Mouse (Mus musculus): ENCODE results near the gene Cyp27a1. TPM values are rescaled to one million over a fixed set of nuclear protein-coding genes. Genes with fewer than 3 reads are reported as not detected.

Gene Cyp27a1
- polyA plus RNA-seq, 1 experiment from 2014 or later = 16.3 TPM

GRCm38 (mm10) chr1:74771931-74772620 lies 58.7 kb downstream of the Cyp27a1 start:
- no peaks in the 10 kb centered on the region for H3K9me3 ChIP-seq (ENCODE audit: control insufficient read depth, low read length)
- no peak overlapping the region for H3K27ac ChIP-seq (replicated peaks in 1 of 2; ENCODE audit: control insufficient read depth in 1 of 2, insufficient read depth in 1 of 2, low read depth in 2 of 2, low read length in 2 of 2)
- H3K9ac ChIP-seq (ENCODE audit: low read length) = peak overlapping the region; percentile 22; the same call in 1 of the 2 replicates
- H3K36me3 ChIP-seq (ENCODE audit: control insufficient read depth, insufficient read depth, low read length) = no peaks in the 10 kb centered on the region
- H3K4me2 ChIP-seq (ENCODE audit: low read length) = peak overlapping the region; percentile 86
- peak overlapping the region; percentile 38 to 48 for H3K4me3 ChIP-seq (ENCODE audit: control insufficient read depth in 1 of 2, insufficient read depth in 1 of 2, low read depth in 1 of 2, low read length in 2 of 2)
- peaks cover 80% of the 10 kb centered on the region for H3K27me3 ChIP-seq (ENCODE audit: control insufficient read depth, insufficient read depth, low read length)
- ATAC-seq (ENCODE audit: insufficient number of reproducible peaks, insufficient read depth, low FRiP score, low read depth) = no peak
- 2% methylated on average over 50 of the region's 51 CpGs for WGBS
- peaks cover 12 to 19% of the 10 kb centered on the region in 2 experiments; a peak in 3 of 4 replicates for H3K4me1 ChIP-seq (ENCODE audit: control insufficient read depth in 2 of 2, insufficient read depth in 2 of 2, low read length in 2 of 2)

GRCm38 (mm10) chr1:74773136-74773535 lies 59.8 kb downstream of the Cyp27a1 start:
- peaks cover 79% of the 10 kb centered on the region for H3K27me3 ChIP-seq (ENCODE audit: control insufficient read depth, insufficient read depth, low read length)
- peak overlapping the region; percentile 7 to 48; a peak in 3 of 4 replicates for H3K4me3 ChIP-seq (ENCODE audit: control insufficient read depth in 1 of 2, insufficient read depth in 1 of 2, low read depth in 1 of 2, low read length in 2 of 2)
- WGBS = under 1% methylated on average over 15 of the region's 15 CpGs
- no peak overlapping the region for H3K27ac ChIP-seq (replicated peaks in 1 of 2; ENCODE audit: control insufficient read depth in 1 of 2, insufficient read depth in 1 of 2, low read depth in 2 of 2, low read length in 2 of 2)
- peak; percentile 76 for ATAC-seq (ENCODE audit: insufficient number of reproducible peaks, insufficient read depth, low FRiP score, low read depth)
- no peaks in the 10 kb centered on the region for H3K9me3 ChIP-seq (ENCODE audit: control insufficient read depth, low read length)
- peak overlapping the region; percentile 86 for H3K4me2 ChIP-seq (ENCODE audit: low read length)
- peaks cover 12 to 19% of the 10 kb centered on the region in 2 experiments; a peak in 3 of 4 replicates for H3K4me1 ChIP-seq (ENCODE audit: control insufficient read depth in 2 of 2, insufficient read depth in 2 of 2, low read length in 2 of 2)
- no peak overlapping the region for H3K9ac ChIP-seq (ENCODE audit: low read length)
- no peaks in the 10 kb centered on the region for H3K36me3 ChIP-seq (ENCODE audit: control insufficient read depth, insufficient read depth, low read length)

- no peak overlapping the region for H3K4me2 ChIP-seq (ENCODE audit: low read length)
- peaks cover 70% of the 10 kb centered on the region for H3K27me3 ChIP-seq (ENCODE audit: control insufficient read depth, insufficient read depth, low read length)
- no peaks in the 10 kb centered on the region for H3K9me3 ChIP-seq (ENCODE audit: control insufficient read depth, low read length)
- no peaks in the 10 kb centered on the region for H3K36me3 ChIP-seq (ENCODE audit: control insufficient read depth, insufficient read depth, low read length)
- peaks cover 12 to 21% of the 10 kb centered on the region in 2 experiments; a peak in 3 of 4 replicates for H3K4me1 ChIP-seq (ENCODE audit: control insufficient read depth in 2 of 2, insufficient read depth in 2 of 2, low read length in 2 of 2)
- H3K9ac ChIP-seq (ENCODE audit: low read length) = no peak overlapping the region
- no peak overlapping the region for H3K4me3 ChIP-seq (ENCODE audit: control insufficient read depth in 1 of 2, insufficient read depth in 1 of 2, low read depth in 1 of 2, low read length in 2 of 2)
- no peak for ATAC-seq (ENCODE audit: insufficient number of reproducible peaks, insufficient read depth, low FRiP score, low read depth)
- no peak overlapping the region for H3K27ac ChIP-seq (replicated peaks in 1 of 2; ENCODE audit: control insufficient read depth in 1 of 2, insufficient read depth in 1 of 2, low read depth in 2 of 2, low read length in 2 of 2)
- 13% methylated on average over 7 of the region's 7 CpGs for WGBS
Observed at GRCm38 (mm10) chr1:74774062-74774461, 60.7 kb downstream of the Cyp27a1 start.

GRCm38 (mm10) chr1:74775816-74776215 lies 62.4 kb downstream of the Cyp27a1 start:
- no peak for ATAC-seq (ENCODE audit: insufficient number of reproducible peaks, insufficient read depth, low FRiP score, low read depth)
- 11% methylated on average over 5 of the region's 5 CpGs for WGBS
- Histone ChIP-seq H3K27ac (replicated peaks in 1 of 2; ENCODE audit: control insufficient read depth in 1 of 2, insufficient read depth in 1 of 2, low read depth in 2 of 2, low read length in 2 of 2) (no peak overlapping the region), H3K36me3 (ENCODE audit: control insufficient read depth, insufficient read depth, low read length) (no peaks in the 10 kb centered on the region), H3K4me3 (ENCODE audit: control insufficient read depth in 1 of 2, insufficient read depth in 1 of 2, low read depth in 1 of 2, low read length in 2 of 2) (no peak overlapping the region), H3K27me3 (ENCODE audit: control insufficient read depth, insufficient read depth, low read length) (peaks cover 63% of the 10 kb centered on the region), H3K9me3 (ENCODE audit: control insufficient read depth, low read length) (no peaks in the 10 kb centered on the region), H3K4me2 (ENCODE audit: low read length) (no peak overlapping the region), H3K4me1 (ENCODE audit: control insufficient read depth in 2 of 2, insufficient read depth in 2 of 2, low read length in 2 of 2) (peaks cover 12 to 21% of the 10 kb centered on the region in 2 experiments; a peak in 3 of 4 replicates), H3K9ac (ENCODE audit: low read length) (no peak overlapping the region)

- Histone ChIP-seq H3K9ac (ENCODE audit: low read length) (no peak overlapping the region), H3K9me3 (ENCODE audit: control insufficient read depth, low read length) (no peaks in the 10 kb centered on the region), H3K4me3 (ENCODE audit: control insufficient read depth in 1 of 2, insufficient read depth in 1 of 2, low read depth in 1 of 2, low read length in 2 of 2) (no peak overlapping the region), H3K4me1 (ENCODE audit: control insufficient read depth in 2 of 2, insufficient read depth in 2 of 2, low read length in 2 of 2) (peaks cover 10 to 17% of the 10 kb centered on the region in 2 experiments), H3K4me2 (ENCODE audit: low read length) (no peak overlapping the region), H3K27me3 (ENCODE audit: control insufficient read depth, insufficient read depth, low read length) (peaks cover 65% of the 10 kb centered on the region), H3K36me3 (ENCODE audit: control insufficient read depth, insufficient read depth, low read length) (no peaks in the 10 kb centered on the region), H3K27ac (replicated peaks in 1 of 2; ENCODE audit: control insufficient read depth in 1 of 2, insufficient read depth in 1 of 2, low read depth in 2 of 2, low read length in 2 of 2) (no peak overlapping the region)
- 16% methylated on average over 3 of the region's 3 CpGs for WGBS
- ATAC-seq (ENCODE audit: insufficient number of reproducible peaks, insufficient read depth, low FRiP score, low read depth) = no peak
Observed at GRCm38 (mm10) chr1:74778934-74779486, 65.6 kb downstream of the Cyp27a1 start.

- no peaks in the 10 kb centered on the region for H3K36me3 ChIP-seq (ENCODE audit: control insufficient read depth, insufficient read depth, low read length)
- no peak overlapping the region for H3K9ac ChIP-seq (ENCODE audit: low read length)
- H3K4me3 ChIP-seq (ENCODE audit: control insufficient read depth in 1 of 2, insufficient read depth in 1 of 2, low read depth in 1 of 2, low read length in 2 of 2) = no peak overlapping the region
- ATAC-seq (ENCODE audit: insufficient number of reproducible peaks, insufficient read depth, low FRiP score, low read depth) = no peak
- peaks cover 4% of the 10 kb centered on the region; the same call in 1 of the 2 replicates for H3K9me3 ChIP-seq (ENCODE audit: control insufficient read depth, low read length)
- H3K27ac ChIP-seq (replicated peaks in 1 of 2; ENCODE audit: control insufficient read depth in 1 of 2, insufficient read depth in 1 of 2, low read depth in 2 of 2, low read length in 2 of 2) = no peak overlapping the region
- peaks cover 8 to 22% of the 10 kb centered on the region in 2 experiments for H3K4me1 ChIP-seq (ENCODE audit: control insufficient read depth in 2 of 2, insufficient read depth in 2 of 2, low read length in 2 of 2)
- WGBS = 24% methylated on average over 14 of the region's 14 CpGs
- H3K27me3 ChIP-seq (ENCODE audit: control insufficient read depth, insufficient read depth, low read length) = peaks cover 73% of the 10 kb centered on the region
- H3K4me2 ChIP-seq (ENCODE audit: low read length) = no peak overlapping the region; the same call in 1 of the 2 replicates
Observed at GRCm38 (mm10) chr1:74782045-74782444, 68.7 kb downstream of the Cyp27a1 start.

GRCm38 (mm10) chr1:74783554-74783953 lies 70.2 kb downstream of the Cyp27a1 start:
- Histone ChIP-seq H3K27me3 (ENCODE audit: control insufficient read depth, insufficient read depth, low read length) (peaks cover 84% of the 10 kb centered on the region), H3K36me3 (ENCODE audit: control insufficient read depth, insufficient read depth, low read length) (no peaks in the 10 kb centered on the region), H3K9ac (ENCODE audit: low read length) (peak overlapping the region; percentile 44; the same call in 1 of the 2 replicates), H3K27ac (replicated peaks in 1 of 2; ENCODE audit: control insufficient read depth in 1 of 2, insufficient read depth in 1 of 2, low read depth in 2 of 2, low read length in 2 of 2) (no peak overlapping the region), H3K4me3 (ENCODE audit: control insufficient read depth in 1 of 2, insufficient read depth in 1 of 2, low read depth in 1 of 2, low read length in 2 of 2) (peak overlapping the region; percentile 40 to 49; a peak in 2 of 4 replicates), H3K9me3 (ENCODE audit: control insufficient read depth, low read length) (peaks cover 4% of the 10 kb centered on the region; the same call in 1 of the 2 replicates), H3K4me1 (ENCODE audit: control insufficient read depth in 2 of 2, insufficient read depth in 2 of 2, low read length in 2 of 2) (peaks cover 8 to 22% of the 10 kb centered on the region in 2 experiments), H3K4me2 (ENCODE audit: low read length) (peak overlapping the region; percentile 91)
- no peak for ATAC-seq (ENCODE audit: insufficient number of reproducible peaks, insufficient read depth, low FRiP score, low read depth)
- WGBS = 6% methylated on average over 13 of the region's 13 CpGs
